Mouse (Mus musculus) kidney, adult 2 months (tissue): ENCODE measurements at regions not wholly inside any gene's neighbourhood (a gene's known extent, or its start where the extent isn't known, plus 50 kb on each side); places are given as distances from the start of the nearest gene placed in this dataset.

Experiments used
- CTCF ChIP-seq: fragments of 200-500 bp; conservative IDR thresholded peaks from 2 replicates; pipeline ENCODE4 v1.5.1; 2011; ENCODE audit warnings: low read depth, mild to moderate bottlenecking, control low read depth, low read length, moderate library complexity, mixed read lengths; ENCODE audit not compliant: insufficient read depth, insufficient read length
- POLR2A ChIP-seq: fragments of 200-500 bp; IDR thresholded peaks from one replicate; pipeline ENCODE4 v1.6.1; 2011; ENCODE audit warnings: low read depth, low read length, control low read depth

DNA sequence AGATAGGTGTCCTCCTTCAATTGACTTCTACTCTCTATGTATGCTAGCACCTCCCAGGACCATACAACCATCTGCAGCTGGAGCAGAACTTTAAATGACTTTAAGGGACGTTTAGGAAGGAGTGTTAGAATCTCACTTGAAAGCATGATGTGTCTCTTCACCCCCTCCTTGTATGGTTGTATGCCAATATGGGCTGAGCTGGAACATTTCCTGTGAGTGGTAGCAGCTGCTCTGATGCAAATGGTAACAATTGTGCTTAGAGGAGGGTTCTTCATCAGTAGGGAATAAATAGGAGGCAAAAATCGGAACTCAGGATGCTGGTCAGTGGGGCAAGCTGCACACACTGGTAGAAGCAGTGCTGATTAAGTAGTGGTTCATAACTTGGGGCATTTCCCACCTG is 294.1 kb upstream of the Dpp10 start:
- TF ChIP-seq CTCF: no peak
- TF ChIP-seq POLR2A: no peak
